Mouse (Mus musculus): Measurements from ENCODE around the gene Midn. TPM values are rescaled to one million over a fixed set of nuclear protein-coding genes. Genes with fewer than 3 reads are reported as not detected.

Gene Midn
- polyA plus RNA-seq, 1 experiment: 9.3 TPM

GRCm38 (mm10) chr10:80188453-80189024, 40.5 kb downstream of the Midn start:
- Histone ChIP-seq H3K4me3 (replicated peaks) (no peak overlapping the region), H3K27me3 (ENCODE audit: control insufficient read depth) (peaks cover 91% of the 10 kb centered on the region), H3K4me1 (ENCODE audit: control insufficient read depth) (peaks cover 5% of the 10 kb centered on the region), H3K36me3 (ENCODE audit: control insufficient read depth) (no peaks in the 10 kb centered on the region), H3K9me3 (ENCODE audit: control insufficient read depth, low read length) (peaks cover 5% of the 10 kb centered on the region; the same call in 1 of the 2 replicates)
- TF ChIP-seq GATA1 (IDR thresholded peaks at IDR 0.05; ENCODE audit: low read length): no peak
- no peak for TF ChIP-seq TAL1 (IDR thresholded peaks at IDR 0.05; ENCODE audit: low read length)

GRCm38 (mm10) chr10:80189999-80190398, 41.9 kb downstream of the Midn start:
- Histone ChIP-seq H3K4me1 (ENCODE audit: control insufficient read depth) (peaks cover 13% of the 10 kb centered on the region), H3K9me3 (ENCODE audit: control insufficient read depth, low read length) (peaks cover 5% of the 10 kb centered on the region; the same call in 1 of the 2 replicates), H3K4me3 (replicated peaks) (no peak overlapping the region), H3K27me3 (ENCODE audit: control insufficient read depth) (peaks cover 85% of the 10 kb centered on the region), H3K36me3 (ENCODE audit: control insufficient read depth) (no peaks in the 10 kb centered on the region)
- TF ChIP-seq TAL1 (IDR thresholded peaks at IDR 0.05; ENCODE audit: low read length) (no peak), GATA1 (IDR thresholded peaks at IDR 0.05; ENCODE audit: low read length) (no peak)

GRCm38 (mm10) chr10:80190491-80191051, 42.5 kb downstream of the Midn start:
- Histone ChIP-seq H3K27me3 (ENCODE audit: control insufficient read depth) (peaks cover 80% of the 10 kb centered on the region), H3K9me3 (ENCODE audit: control insufficient read depth, low read length) (peaks cover 5% of the 10 kb centered on the region; the same call in 1 of the 2 replicates), H3K36me3 (ENCODE audit: control insufficient read depth) (no peaks in the 10 kb centered on the region), H3K4me1 (ENCODE audit: control insufficient read depth) (peaks cover 13% of the 10 kb centered on the region), H3K4me3 (replicated peaks) (peak overlapping the region; percentile 7)
- TF ChIP-seq TAL1 (IDR thresholded peaks at IDR 0.05; ENCODE audit: low read length) (no peak), GATA1 (IDR thresholded peaks at IDR 0.05; ENCODE audit: low read length) (no peak)

GRCm38 (mm10) chr10:80193976-80194375, 45.9 kb downstream of the Midn start:
- Histone ChIP-seq H3K4me3 (replicated peaks) (no peak overlapping the region), H3K36me3 (ENCODE audit: control insufficient read depth) (no peaks in the 10 kb centered on the region), H3K9me3 (ENCODE audit: control insufficient read depth, low read length) (peaks cover 5% of the 10 kb centered on the region; the same call in 1 of the 2 replicates), H3K4me1 (ENCODE audit: control insufficient read depth) (peaks cover 13% of the 10 kb centered on the region), H3K27me3 (ENCODE audit: control insufficient read depth) (peaks cover 47% of the 10 kb centered on the region)
- TF ChIP-seq GATA1 (IDR thresholded peaks at IDR 0.05; ENCODE audit: low read length) (no peak), TAL1 (IDR thresholded peaks at IDR 0.05; ENCODE audit: low read length) (no peak)

- H3K36me3 ChIP-seq (ENCODE audit: control insufficient read depth): no peaks in the 10 kb centered on the region
- H3K9me3 ChIP-seq (ENCODE audit: control insufficient read depth, low read length): peaks cover 5% of the 10 kb centered on the region; the same call in 1 of the 2 replicates
- no peak overlapping the region for H3K4me3 ChIP-seq (replicated peaks)
- H3K4me1 ChIP-seq (ENCODE audit: control insufficient read depth): peaks cover 14% of the 10 kb centered on the region
- peaks cover 43% of the 10 kb centered on the region for H3K27me3 ChIP-seq (ENCODE audit: control insufficient read depth)
- no peak for TF ChIP-seq GATA1 (IDR thresholded peaks at IDR 0.05; ENCODE audit: low read length)
These were observed 46.4 kb downstream of the Midn start for GRCm38 (mm10) chr10:80194441-80194840.

- no peak for TF ChIP-seq TAL1 (IDR thresholded peaks at IDR 0.05; ENCODE audit: low read length)
- no peak for TF ChIP-seq GATA1 (IDR thresholded peaks at IDR 0.05; ENCODE audit: low read length)
- H3K4me1 ChIP-seq (ENCODE audit: control insufficient read depth): peaks cover 13% of the 10 kb centered on the region
- H3K36me3 ChIP-seq (ENCODE audit: control insufficient read depth): no peaks in the 10 kb centered on the region
- no peaks in the 10 kb centered on the region for H3K9me3 ChIP-seq (ENCODE audit: control insufficient read depth, low read length)
- H3K4me3 ChIP-seq (replicated peaks): no peak overlapping the region
- H3K27me3 ChIP-seq (ENCODE audit: control insufficient read depth): peaks cover 32% of the 10 kb centered on the region
These were observed 48.1 kb downstream of the Midn start for GRCm38 (mm10) chr10:80196167-80196566.

GRCm38 (mm10) chr10:80196778-80197581, 48.9 kb downstream of the Midn start:
- Histone ChIP-seq H3K9me3 (ENCODE audit: control insufficient read depth, low read length) (no peaks in the 10 kb centered on the region), H3K27me3 (ENCODE audit: control insufficient read depth) (peaks cover 24% of the 10 kb centered on the region), H3K36me3 (ENCODE audit: control insufficient read depth) (no peaks in the 10 kb centered on the region), H3K4me3 (replicated peaks) (no peak overlapping the region), H3K4me1 (ENCODE audit: control insufficient read depth) (peaks cover 13% of the 10 kb centered on the region)
- no peak for TF ChIP-seq GATA1 (IDR thresholded peaks at IDR 0.05; ENCODE audit: low read length)
- no peak for TF ChIP-seq TAL1 (IDR thresholded peaks at IDR 0.05; ENCODE audit: low read length)

GRCm38 (mm10) chr10:80199440-80200008, 51.5 kb downstream of the Midn start:
- peaks cover 4% of the 10 kb centered on the region for H3K4me1 ChIP-seq (ENCODE audit: control insufficient read depth)
- H3K27me3 ChIP-seq (ENCODE audit: control insufficient read depth): peaks cover 13% of the 10 kb centered on the region; the same call in 1 of the 2 replicates
- TF ChIP-seq TAL1 (IDR thresholded peaks at IDR 0.05; ENCODE audit: low read length): no peak
- TF ChIP-seq GATA1 (IDR thresholded peaks at IDR 0.05; ENCODE audit: low read length): no peak
- H3K4me3 ChIP-seq (replicated peaks): no peak overlapping the region
- no peaks in the 10 kb centered on the region for H3K36me3 ChIP-seq (ENCODE audit: control insufficient read depth)
- H3K9me3 ChIP-seq (ENCODE audit: control insufficient read depth, low read length): no peaks in the 10 kb centered on the region

- H3K9me3 ChIP-seq (ENCODE audit: control insufficient read depth, low read length): no peaks in the 10 kb centered on the region
- H3K27me3 ChIP-seq (ENCODE audit: control insufficient read depth): peaks cover 20% of the 10 kb centered on the region
- no peaks in the 10 kb centered on the region for H3K36me3 ChIP-seq (ENCODE audit: control insufficient read depth)
- no peak overlapping the region for H3K4me3 ChIP-seq (replicated peaks)
- peaks cover 4% of the 10 kb centered on the region for H3K4me1 ChIP-seq (ENCODE audit: control insufficient read depth)
- TF ChIP-seq TAL1 (IDR thresholded peaks at IDR 0.05; ENCODE audit: low read length) (no peak), GATA1 (IDR thresholded peaks at IDR 0.05; ENCODE audit: low read length) (no peak)
These were observed 52.4 kb downstream of the Midn start for GRCm38 (mm10) chr10:80200485-80200884.
